Mouse (Mus musculus): ENCODE data around the gene Helq.

DNA sequence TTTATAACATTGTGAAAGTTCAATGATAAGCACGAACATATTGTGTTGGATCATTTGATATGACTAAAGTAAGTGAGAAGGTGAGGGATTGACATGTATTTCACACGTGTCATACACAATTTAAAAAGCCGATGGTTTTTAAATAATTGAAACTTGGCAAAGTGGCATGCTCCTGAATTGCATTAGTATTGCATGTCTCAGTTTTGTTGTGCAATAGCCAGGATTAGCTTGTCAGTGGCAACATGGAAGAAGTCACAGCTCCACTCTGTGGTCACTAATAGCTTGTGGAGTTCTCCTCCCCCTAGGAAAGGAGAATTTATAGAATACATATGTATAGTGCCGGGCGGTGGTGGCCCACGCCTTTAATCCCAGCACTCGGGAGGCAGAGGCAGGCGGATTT lies 23.0 kb upstream of the Helq start:
- TF ChIP-seq CTCF (IDR thresholded peaks at IDR 0.05; ENCODE audit: extremely low read depth, insufficient read length, insufficient replicate concordance, low read depth, low read length), result no peak
- no peak for TF ChIP-seq POLR2A (IDR thresholded peaks at IDR 0.05; ENCODE audit: low read depth, low read length)
